Mouse (Mus musculus): ENCODE measurements around the gene Cd200r4. TPM values are rescaled to one million over a fixed set of nuclear protein-coding genes. Genes with fewer than 3 reads are reported as not detected.
"Not testable (repeated sequence)": the region's sequence is repeated elsewhere in the genome, so short reads cannot be mapped to it uniquely, and the experiment has no call there.

Cd200r4 gene
- polyA plus RNA-seq, 1 experiment from 2014 or later, result not detected

DNA sequence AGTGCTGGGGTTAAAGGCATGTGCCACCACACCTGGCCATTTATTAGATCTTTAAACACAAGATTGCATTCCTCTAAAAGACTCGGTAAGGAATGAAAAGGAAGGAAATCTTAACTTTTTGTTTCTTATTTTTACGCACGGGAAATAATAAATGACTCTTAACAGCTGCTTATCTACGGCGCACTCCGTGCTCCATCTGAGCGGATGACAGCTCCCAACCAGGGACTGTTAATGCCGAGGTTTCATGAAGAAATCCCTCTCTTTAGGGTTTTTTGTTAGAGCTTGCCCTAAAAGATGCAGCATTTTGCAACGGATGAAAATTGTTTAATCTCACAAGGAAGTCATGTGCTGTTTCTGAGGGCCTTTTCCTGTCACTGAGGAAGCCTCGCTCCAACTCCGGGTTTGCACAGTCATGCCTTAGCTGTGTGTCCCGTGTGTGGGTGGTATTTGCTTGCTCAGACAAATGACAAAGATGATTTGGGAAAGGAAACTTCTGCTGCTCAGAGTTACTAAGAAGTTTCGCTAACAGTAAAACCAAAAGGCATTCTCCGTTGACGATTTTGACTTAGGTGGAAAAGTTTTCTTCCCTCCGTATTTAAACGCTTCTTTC is 32.9 kb upstream of the Cd200r4 start:
- ATAC-seq (ENCODE audit: low read depth), result no peak
- Histone ChIP-seq H3K9ac (replicated peaks; ENCODE audit: low read depth, low read length) (no peak overlapping the region), H3K9me3 (ENCODE audit: control insufficient read depth, low read length) (no peaks in the 10 kb centered on the region), H3K36me3 (ENCODE audit: control insufficient read depth, insufficient read depth, low read length) (no peaks in the 10 kb centered on the region), H3K27ac (ENCODE audit: low read depth, low read length) (no peak overlapping the region), H3K4me3 (ENCODE audit: low read depth, low read length) (no peak overlapping the region), H3K27me3 (ENCODE audit: control insufficient read depth, insufficient read depth, low read length) (no peaks in the 10 kb centered on the region), H3K4me2 (ENCODE audit: low read depth, low read length) (no peak overlapping the region), H3K4me1 (ENCODE audit: control insufficient read depth, insufficient read depth, low read length) (no peaks in the 10 kb centered on the region)
- 82% methylated on average over 17 of the region's 17 CpGs for WGBS

DNA sequence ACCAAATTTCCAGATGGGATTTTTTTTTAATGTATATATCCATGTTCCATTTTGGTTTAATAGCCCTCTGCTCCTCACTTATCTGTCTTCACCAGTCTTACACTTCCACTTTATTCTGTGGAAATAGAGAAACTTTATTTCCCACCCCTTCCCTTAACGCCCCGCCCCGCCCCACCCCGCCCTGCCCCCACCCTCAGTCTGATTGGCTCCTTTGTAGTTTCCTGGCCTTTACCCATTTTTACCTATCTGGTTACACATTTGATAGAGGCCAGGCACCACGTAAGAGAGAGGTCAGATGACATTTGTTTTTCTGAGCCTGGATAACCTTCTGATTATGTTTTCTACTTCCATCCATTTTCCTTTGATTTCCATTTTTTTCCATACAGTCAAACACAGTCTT is 32.0 kb upstream of the Cd200r4 start:
- Histone ChIP-seq H3K9ac (replicated peaks; ENCODE audit: low read depth, low read length) (no peak overlapping the region), H3K27ac (ENCODE audit: low read depth, low read length) (no peak overlapping the region)
- 95% methylated on average over 5 of the region's 5 CpGs for WGBS

DNA sequence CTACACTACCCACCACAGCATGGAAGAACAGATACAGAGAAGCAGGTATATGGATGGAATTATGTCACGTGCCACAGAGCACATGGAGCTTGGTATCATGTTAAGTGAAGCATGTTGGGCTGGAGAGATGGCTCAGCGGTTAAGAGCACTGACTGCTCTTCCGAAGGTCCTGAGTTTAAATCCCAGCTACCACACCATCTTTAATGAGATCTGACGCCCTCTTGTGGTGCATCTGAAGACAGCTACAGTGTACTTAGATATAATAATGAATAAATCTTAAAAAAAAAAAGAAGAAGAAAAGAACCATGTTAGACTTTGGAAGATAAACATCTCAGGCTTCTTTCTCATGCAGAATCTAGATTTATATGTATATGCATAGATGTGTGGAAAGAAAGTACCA is 30.8 kb upstream of the Cd200r4 start:
- no peaks in the 10 kb centered on the region for H3K9me3 ChIP-seq (ENCODE audit: control insufficient read depth, low read length)
- ATAC-seq (ENCODE audit: low read depth), result no peak
- WGBS, result 76% methylated on average over 4 of the region's 4 CpGs

More for the DNA sequence above, 32.0 kb upstream of the Cd200r4 start:
- Histone ChIP-seq H3K27me3 (ENCODE audit: control insufficient read depth, insufficient read depth, low read length) (no peaks in the 10 kb centered on the region), H3K4me1 (ENCODE audit: control insufficient read depth, insufficient read depth, low read length) (no peaks in the 10 kb centered on the region), H3K9me3 (ENCODE audit: control insufficient read depth, low read length) (no peaks in the 10 kb centered on the region), H3K4me3 (ENCODE audit: low read depth, low read length) (no peak overlapping the region), H3K36me3 (ENCODE audit: control insufficient read depth, insufficient read depth, low read length) (no peaks in the 10 kb centered on the region), H3K4me2 (ENCODE audit: low read depth, low read length) (no peak overlapping the region)
- ATAC-seq (ENCODE audit: low read depth), result no peak

DNA sequence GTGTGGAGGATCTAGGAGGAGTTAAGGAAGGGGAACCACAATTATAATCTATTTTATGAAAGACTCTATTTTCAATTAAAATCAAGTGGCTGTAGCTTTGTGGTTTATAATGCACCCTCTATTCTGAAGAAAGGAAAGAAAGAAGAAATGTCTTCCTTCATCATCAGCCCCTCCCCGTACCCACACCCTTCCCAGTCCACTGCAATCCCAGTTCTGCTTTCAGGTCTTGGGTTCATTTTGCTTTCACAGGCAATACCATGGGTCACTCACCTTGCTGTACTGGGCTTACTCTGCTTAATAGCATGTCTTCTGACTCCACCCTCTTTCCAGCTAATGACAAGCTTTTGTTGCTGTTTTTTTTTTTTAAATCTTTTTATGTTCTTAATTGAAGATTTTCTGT is 24.6 kb upstream of the Cd200r4 start:
- 96% methylated on average over 1 of the region's 1 CpGs for WGBS
- no peak overlapping the region for H3K27ac ChIP-seq (ENCODE audit: low read depth, low read length)
- H3K36me3 ChIP-seq (ENCODE audit: control insufficient read depth, insufficient read depth, low read length), result no peaks in the 10 kb centered on the region
- H3K4me3 ChIP-seq (ENCODE audit: low read depth, low read length), result no peak overlapping the region
- H3K4me1 ChIP-seq (ENCODE audit: control insufficient read depth, insufficient read depth, low read length), result no peaks in the 10 kb centered on the region
- no peak overlapping the region for H3K9ac ChIP-seq (replicated peaks; ENCODE audit: low read depth, low read length)
- H3K27me3 ChIP-seq (ENCODE audit: control insufficient read depth, insufficient read depth, low read length), result no peaks in the 10 kb centered on the region
- ATAC-seq (ENCODE audit: low read depth), result no peak
- no peaks in the 10 kb centered on the region for H3K9me3 ChIP-seq (ENCODE audit: control insufficient read depth, low read length)
- no peak overlapping the region for H3K4me2 ChIP-seq (ENCODE audit: low read depth, low read length)

More for the DNA sequence above, 30.8 kb upstream of the Cd200r4 start:
- Histone ChIP-seq H3K4me2 (ENCODE audit: low read depth, low read length) (no peak overlapping the region), H3K36me3 (ENCODE audit: control insufficient read depth, insufficient read depth, low read length) (no peaks in the 10 kb centered on the region), H3K27me3 (ENCODE audit: control insufficient read depth, insufficient read depth, low read length) (no peaks in the 10 kb centered on the region), H3K9ac (replicated peaks; ENCODE audit: low read depth, low read length) (no peak overlapping the region), H3K27ac (ENCODE audit: low read depth, low read length) (no peak overlapping the region), H3K4me1 (ENCODE audit: control insufficient read depth, insufficient read depth, low read length) (no peaks in the 10 kb centered on the region), H3K4me3 (ENCODE audit: low read depth, low read length) (no peak overlapping the region)

DNA sequence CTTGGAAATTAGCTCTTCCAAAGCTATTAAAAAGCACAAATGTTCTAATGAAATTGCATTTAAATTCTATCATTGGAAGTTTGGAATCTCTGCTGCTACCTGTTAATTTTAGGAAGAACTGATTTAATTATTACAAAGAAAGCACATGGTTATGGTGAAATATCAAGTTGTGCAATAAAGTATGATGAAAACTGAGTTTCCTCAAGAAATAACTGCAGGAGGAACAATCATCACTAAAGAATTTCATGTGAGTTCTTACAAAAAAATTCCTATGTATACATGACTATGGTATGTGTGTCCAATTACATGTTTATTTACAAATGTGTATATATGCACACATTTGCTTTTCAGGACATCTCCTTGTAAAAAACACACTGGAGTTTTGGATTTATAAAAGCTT is 17.1 kb upstream of the Cd200r4 start:
- Histone ChIP-seq H3K27ac (ENCODE audit: low read depth, low read length) (no peak overlapping the region), H3K9ac (replicated peaks; ENCODE audit: low read depth, low read length) (no peak overlapping the region), H3K4me3 (ENCODE audit: low read depth, low read length) (no peak overlapping the region), H3K27me3 (ENCODE audit: control insufficient read depth, insufficient read depth, low read length) (no peaks in the 10 kb centered on the region), H3K9me3 (ENCODE audit: control insufficient read depth, low read length) (no peaks in the 10 kb centered on the region), H3K36me3 (ENCODE audit: control insufficient read depth, insufficient read depth, low read length) (no peaks in the 10 kb centered on the region), H3K4me1 (ENCODE audit: control insufficient read depth, insufficient read depth, low read length) (no peaks in the 10 kb centered on the region), H3K4me2 (ENCODE audit: low read depth, low read length) (no peak overlapping the region)
- ATAC-seq (ENCODE audit: low read depth), result no peak

DNA sequence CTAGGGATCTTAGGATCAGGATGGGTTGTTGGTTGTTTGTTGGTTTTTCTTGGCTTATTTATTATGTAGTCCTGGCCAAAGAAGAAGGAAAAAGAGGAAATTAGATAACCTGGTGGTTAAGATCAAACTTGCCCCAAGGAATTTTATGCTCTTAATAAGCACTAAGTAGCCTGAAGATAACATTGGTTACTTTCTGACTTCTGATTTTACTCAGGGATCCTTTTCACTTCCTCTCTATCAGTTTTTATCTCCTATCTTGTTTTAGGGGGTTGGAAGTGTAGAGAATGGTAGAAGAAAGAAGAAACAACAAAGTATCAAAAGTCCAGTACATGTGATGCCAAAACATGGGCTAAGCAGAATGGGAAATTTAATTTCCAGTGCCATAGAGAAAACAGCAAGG is 5.6 kb upstream of the Cd200r4 start:
- ATAC-seq (ENCODE audit: low read depth), result no peak

DNA sequence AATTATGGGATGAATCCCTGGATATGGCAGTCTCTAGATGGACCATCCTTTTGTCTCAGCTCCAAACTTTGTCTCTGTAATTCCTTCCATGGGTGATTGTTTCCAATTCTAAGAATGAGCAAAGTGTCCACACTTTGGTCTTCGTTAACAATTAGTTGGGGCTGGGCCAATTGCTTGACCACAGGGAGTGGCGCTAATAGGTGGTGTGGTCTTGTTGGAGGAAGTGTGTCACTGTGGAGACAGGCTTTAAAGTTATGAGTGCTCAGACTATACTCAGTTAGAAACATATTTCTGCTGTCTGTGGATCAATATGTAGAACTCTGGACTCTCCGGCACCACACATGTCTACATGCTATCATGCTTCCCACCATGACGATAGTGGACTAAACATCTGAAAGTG is 1.3 kb upstream of the Cd200r4 start:
- not testable (repeated sequence) for H3K9me3 ChIP-seq (ENCODE audit: control insufficient read depth, low read length); H3K36me3 ChIP-seq (ENCODE audit: control insufficient read depth, insufficient read depth, low read length); H3K27ac ChIP-seq (ENCODE audit: low read depth, low read length); ATAC-seq (ENCODE audit: low read depth); H3K9ac ChIP-seq (replicated peaks; ENCODE audit: low read depth, low read length); H3K27me3 ChIP-seq (ENCODE audit: control insufficient read depth, insufficient read depth, low read length); H3K4me1 ChIP-seq (ENCODE audit: control insufficient read depth, insufficient read depth, low read length); H3K4me2 ChIP-seq (ENCODE audit: low read depth, low read length); H3K4me3 ChIP-seq (ENCODE audit: low read depth, low read length)
- 97% methylated on average over 4 of the region's 4 CpGs for WGBS

More for the DNA sequence above, 5.6 kb upstream of the Cd200r4 start:
- H3K36me3 ChIP-seq (ENCODE audit: control insufficient read depth, insufficient read depth, low read length), result no peaks in the 10 kb centered on the region
- H3K4me3 ChIP-seq (ENCODE audit: low read depth, low read length), result no peak overlapping the region
- no peaks in the 10 kb centered on the region for H3K4me1 ChIP-seq (ENCODE audit: control insufficient read depth, insufficient read depth, low read length)
- H3K9ac ChIP-seq (replicated peaks; ENCODE audit: low read depth, low read length), result no peak overlapping the region
- no peak overlapping the region for H3K27ac ChIP-seq (ENCODE audit: low read depth, low read length)
- no peak overlapping the region for H3K4me2 ChIP-seq (ENCODE audit: low read depth, low read length)
- no peaks in the 10 kb centered on the region for H3K27me3 ChIP-seq (ENCODE audit: control insufficient read depth, insufficient read depth, low read length)
- H3K9me3 ChIP-seq (ENCODE audit: control insufficient read depth, low read length), result no peaks in the 10 kb centered on the region

DNA sequence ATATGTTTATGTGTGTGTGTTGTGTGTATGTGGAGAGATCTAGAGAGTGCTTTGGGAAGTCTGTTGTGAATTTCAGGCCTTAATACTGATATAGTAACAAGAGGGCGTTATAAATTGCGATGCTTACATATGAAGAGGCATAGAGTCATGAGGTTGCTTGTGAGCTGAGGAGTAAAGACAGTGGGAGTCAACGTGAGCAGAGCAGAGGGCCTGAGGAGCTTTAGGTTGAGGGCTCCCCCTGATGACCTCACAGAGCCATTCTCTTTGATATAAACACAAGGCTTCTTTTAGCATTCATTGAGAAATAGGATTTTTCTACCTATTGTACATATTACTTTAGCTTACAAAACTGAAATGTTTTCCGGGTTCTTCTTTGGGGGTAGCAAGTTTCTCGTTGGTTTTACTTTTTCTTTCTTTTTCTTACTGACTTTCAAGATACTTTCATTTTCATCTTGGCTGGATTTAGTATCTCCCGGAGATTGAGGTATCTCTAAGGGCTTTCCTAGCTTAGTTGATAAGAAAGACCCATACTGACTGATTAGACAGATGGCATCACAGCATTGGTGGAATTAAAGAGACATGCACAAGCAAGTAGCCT is 1.0 kb downstream of the Cd200r4 start:
- Histone ChIP-seq H3K36me3 (ENCODE audit: control insufficient read depth, insufficient read depth, low read length) (no peaks in the 10 kb centered on the region), H3K4me3 (ENCODE audit: low read depth, low read length) (no peak overlapping the region), H3K27me3 (ENCODE audit: control insufficient read depth, insufficient read depth, low read length) (no peaks in the 10 kb centered on the region), H3K4me2 (ENCODE audit: low read depth, low read length) (no peak overlapping the region), H3K9ac (replicated peaks; ENCODE audit: low read depth, low read length) (no peak overlapping the region), H3K4me1 (ENCODE audit: control insufficient read depth, insufficient read depth, low read length) (no peaks in the 10 kb centered on the region), H3K9me3 (ENCODE audit: control insufficient read depth, low read length) (no peaks in the 10 kb centered on the region), H3K27ac (ENCODE audit: low read depth, low read length) (no peak overlapping the region)
- 89% methylated on average over 6 of the region's 6 CpGs for WGBS
- no peak for ATAC-seq (ENCODE audit: low read depth)

DNA sequence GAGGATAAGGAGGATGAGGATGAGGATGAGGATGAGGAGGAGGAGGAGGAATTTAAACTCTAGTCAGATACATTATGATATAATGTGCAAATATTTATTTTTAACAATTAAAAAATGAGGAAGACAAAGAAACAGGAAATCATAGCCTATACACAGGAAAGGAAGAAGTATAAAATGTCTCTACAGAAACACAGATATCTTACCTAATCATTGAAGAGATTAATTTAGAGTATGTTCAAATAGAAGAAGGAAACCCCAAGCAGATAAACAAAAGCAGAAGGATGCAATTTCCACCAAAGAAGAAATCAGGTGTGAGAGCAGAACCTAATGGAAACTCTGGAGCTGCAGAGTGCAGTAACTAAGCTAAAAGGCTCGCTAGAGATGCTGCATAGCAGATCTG is 6.5 kb downstream of the Cd200r4 start:
- no peaks in the 10 kb centered on the region for H3K9me3 ChIP-seq (ENCODE audit: control insufficient read depth, low read length)
- WGBS, result 64% methylated on average over 1 of the region's 1 CpGs
- H3K9ac ChIP-seq (replicated peaks; ENCODE audit: low read depth, low read length), result no peak overlapping the region
- H3K27me3 ChIP-seq (ENCODE audit: control insufficient read depth, insufficient read depth, low read length), result no peaks in the 10 kb centered on the region
- no peaks in the 10 kb centered on the region for H3K4me1 ChIP-seq (ENCODE audit: control insufficient read depth, insufficient read depth, low read length)
- H3K4me2 ChIP-seq (ENCODE audit: low read depth, low read length), result no peak overlapping the region
- no peaks in the 10 kb centered on the region for H3K36me3 ChIP-seq (ENCODE audit: control insufficient read depth, insufficient read depth, low read length)
- no peak overlapping the region for H3K27ac ChIP-seq (ENCODE audit: low read depth, low read length)
- no peak for ATAC-seq (ENCODE audit: low read depth)
- no peak overlapping the region for H3K4me3 ChIP-seq (ENCODE audit: low read depth, low read length)

Measured in neural tube, embryonic 14.5 days (tissue).